Comparison of ENCODE assay signal across 9 mouse cellular contexts in the genomic region with DNA sequence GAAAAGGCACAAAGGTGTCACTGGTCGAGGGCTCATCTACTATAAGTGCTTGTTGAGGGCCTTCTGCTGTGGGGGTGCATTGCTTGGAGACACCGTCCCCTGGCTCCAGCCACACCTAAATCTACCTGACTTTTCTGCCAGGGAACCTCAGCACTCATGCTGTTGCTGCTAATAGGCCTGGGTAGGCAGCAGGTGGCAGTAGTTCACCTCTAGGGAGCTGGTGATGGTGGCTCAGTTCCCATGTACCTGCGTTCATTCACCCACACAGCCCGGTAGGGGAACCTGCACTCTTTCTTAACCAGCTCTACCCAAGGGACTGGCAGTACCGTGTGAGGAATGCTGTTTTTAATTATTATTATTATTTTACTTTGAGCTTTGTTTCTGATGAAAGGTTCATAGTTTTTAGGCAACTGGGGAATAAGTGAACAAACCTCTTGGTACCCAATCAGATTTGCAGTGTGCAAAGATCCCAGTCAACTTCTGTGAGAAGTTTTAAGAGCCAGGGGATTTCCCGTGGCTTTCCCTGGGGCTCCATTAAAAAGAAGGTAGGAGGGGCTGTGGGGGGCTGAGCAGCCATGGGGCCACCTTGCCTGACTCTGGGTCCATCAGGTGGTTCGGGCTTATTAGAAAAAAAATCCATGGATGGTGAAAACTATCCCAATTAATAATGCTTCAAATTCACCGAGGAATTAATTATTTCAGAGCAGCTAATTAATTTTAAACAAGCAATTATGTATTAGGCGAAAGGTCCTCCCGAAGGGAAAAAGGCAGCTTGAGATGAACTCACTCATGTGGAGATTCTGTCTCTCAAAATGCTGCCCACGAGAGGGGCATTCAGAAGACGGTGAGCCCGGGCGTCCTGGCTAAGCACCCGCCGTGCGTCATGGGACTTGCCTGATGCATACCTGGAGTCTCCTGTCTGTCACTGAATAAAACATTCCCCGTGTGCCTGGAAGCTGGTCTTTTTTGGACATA. TPM values are rescaled to one million over a fixed set of nuclear protein-coding genes. Genes with fewer than 3 reads are reported as not detected.
DNase-seq lines count a peak whose midpoint lies in the region; ATAC-seq and TF ChIP-seq lines count a peak whose summit lies in the region.
"Had no signal": no experiment of that assay in that cellular context is flagged by ENCODE, and none has a peak within 500 bp of the region (broad histone marks: within the 10 kb centered on the region; RNA-seq: fewer than 3 reads in every experiment).

No protein-coding gene starts in this region.

- no peaks in the 10 kb centered on the region for H3K36me3 ChIP-seq in midbrain, embryonic 14.5 days (ENCODE audit: control insufficient read depth, insufficient read depth, low read length)
- H3K36me3 ChIP-seq in midbrain, embryonic 15.5 days (replicated peaks), result no peaks in the 10 kb centered on the region

- intact Hi-C loops in left cerebral cortex, postnatal 36 days (cut with DNase I), result no loop called here
- intact Hi-C loops in gastrocnemius, adult 2 months (cut with DNase I), result no loop called here

- DNase-seq in midbrain, embryonic 14.5 days, result peak; percentile 28
- no peak for DNase-seq in Patski (ENCODE audit: low read depth, low spot score)
- DNase-seq in embryo, embryonic 9.5 days (ENCODE audit: extremely low spot score), result peak; percentile 17
- peak; percentile 30 to 31 for DNase-seq in left cerebral cortex, postnatal 36 days (ENCODE audit: low spot score in 2 of 2)
- peak; percentile 80 for DNase-seq in thymus, postnatal 4 days
- no peak for DNase-seq in gastrocnemius, adult 2 months

- no peaks in the 10 kb centered on the region for H3K9me3 ChIP-seq in midbrain, embryonic 14.5 days (ENCODE audit: control insufficient read depth, low read length)
- no peaks in the 10 kb centered on the region for H3K9me3 ChIP-seq in midbrain, embryonic 15.5 days

- no peak for ATAC-seq in midbrain, embryonic 14.5 days (ENCODE audit: low FRiP score, low TSS enrichment)
- no peak for ATAC-seq in midbrain, embryonic 15.5 days (replicated peaks)
- ATAC-seq in Patski, result no peak

- CTCF ChIA-PET in Patski (lab: Charles Lee), result interaction anchor here (1.3 to 2.3 kb wide), 2 partner anchors 10 to 20 kb away, joined by 4 to 11 read pairs; partner anchors contain the start of gene Olfr524

- peak; percentile 47 for TF ChIP-seq CTCF in Patski (IDR thresholded peaks at IDR 0.05)
- TF ChIP-seq CTCF in gastrocnemius, adult 2 months (IDR thresholded peaks at IDR 0.05), result no peak

- H3K4me1 ChIP-seq in midbrain, embryonic 14.5 days (ENCODE audit: control insufficient read depth, insufficient read depth, low read length), result no peaks in the 10 kb centered on the region
- H3K4me1 ChIP-seq in midbrain, embryonic 15.5 days, result no peaks in the 10 kb centered on the region

- 63% methylated on average over 18 of the region's 18 CpGs for WGBS in midbrain, embryonic 14.5 days
- WGBS in midbrain, embryonic 15.5 days, result 56% methylated on average over 18 of the region's 18 CpGs

- H3K9ac ChIP-seq in midbrain, embryonic 14.5 days (replicated peaks; ENCODE audit: low read length), result no peak overlapping the region
- H3K9ac ChIP-seq in midbrain, embryonic 15.5 days, result no peak overlapping the region

- no peak overlapping the region for H3K4me2 ChIP-seq in midbrain, embryonic 14.5 days (ENCODE audit: low read length)
- H3K4me2 ChIP-seq in midbrain, embryonic 15.5 days, result no peak overlapping the region

- no peak overlapping the region for H3K27ac ChIP-seq in midbrain, embryonic 14.5 days (replicated peaks; ENCODE audit: low read depth, low read length)
- H3K27ac ChIP-seq in midbrain, embryonic 15.5 days, result no peak overlapping the region
- H3K27ac ChIP-seq in gastrocnemius, adult 2 months, result no peak overlapping the region

- no peaks in the 10 kb centered on the region for H3K27me3 ChIP-seq in midbrain, embryonic 14.5 days (ENCODE audit: control insufficient read depth, insufficient read depth, low read length)
- no peaks in the 10 kb centered on the region for H3K27me3 ChIP-seq in midbrain, embryonic 15.5 days (replicated peaks)
- H3K27me3 ChIP-seq in Patski, result peaks cover 7% of the 10 kb centered on the region

- in situ Hi-C loops in Patski (cut with MboI; ENCODE audit: low pct_unique_long_range_greater_than_20kb), result no loop called here

- POLR2A ChIA-PET in Patski (lab: Charles Lee), result interaction anchor here (0.7 kb wide), 1 partner anchor 10 kb away, joined by 3 read pairs; no protein-coding TSS in a partner anchor

- H3K4me3 ChIP-seq in midbrain, embryonic 14.5 days (replicated peaks; ENCODE audit: low read depth, low read length), result no peak overlapping the region
- no peak overlapping the region for H3K4me3 ChIP-seq in midbrain, embryonic 15.5 days
- no peak overlapping the region for H3K4me3 ChIP-seq in gastrocnemius, adult 2 months

RNA-seq across cellular contexts. Expression of gene Olfr523, which starts 13.9 kb away (rescaled TPM):
- polyA plus RNA-seq in midbrain, embryonic 14.5 days (2014; fragmentation: Nextera tagmentation; extraction: Ambion mirVana), result not detected in 2 replicates
- polyA plus RNA-seq in midbrain, embryonic 15.5 days (2015; fragmentation: Nextera tagmentation; extraction: Ambion mirVana), result not detected in 2 replicates
- polyA plus RNA-seq in Patski (2021), result not detected
- not detected for total RNA-seq in left cerebral cortex, postnatal 36 days (2021)
- not detected for total RNA-seq in gastrocnemius, adult 2 months (2021)
- polyA plus RNA-seq: liver, embryonic 16.5 days had no signal

RNA-seq across cellular contexts. Expression of gene Olfr524, which starts 18.8 kb away (rescaled TPM):
- polyA plus RNA-seq in midbrain, embryonic 14.5 days (2014; fragmentation: Nextera tagmentation; extraction: Ambion mirVana), result not detected in 2 replicates
- polyA plus RNA-seq in midbrain, embryonic 15.5 days (2015; fragmentation: Nextera tagmentation; extraction: Ambion mirVana), result not detected in 2 replicates
- polyA plus RNA-seq in Patski (2021), result not detected
- not detected for total RNA-seq in left cerebral cortex, postnatal 36 days (2021)
- total RNA-seq in gastrocnemius, adult 2 months (2021), result not detected
- polyA plus RNA-seq: frontal cortex, adult 2 months; liver, embryonic 16.5 days had no signal

RNA-seq across cellular contexts. Expression of gene Olfr522, which starts 22.4 kb away (rescaled TPM):
- polyA plus RNA-seq in midbrain, embryonic 14.5 days (2014; fragmentation: Nextera tagmentation; extraction: Ambion mirVana), result not detected in 2 replicates
- not detected in 2 replicates for polyA plus RNA-seq in midbrain, embryonic 15.5 days (2015; fragmentation: Nextera tagmentation; extraction: Ambion mirVana)
- polyA plus RNA-seq in Patski (2021), result not detected
- not detected for total RNA-seq in left cerebral cortex, postnatal 36 days (2021)
- not detected for total RNA-seq in gastrocnemius, adult 2 months (2021)
- polyA plus RNA-seq: frontal cortex, adult 2 months; liver, embryonic 16.5 days had no signal

RNA-seq across cellular contexts. Expression of gene Cd163l1, which starts 31.1 kb away (rescaled TPM):
- polyA plus RNA-seq in midbrain, embryonic 14.5 days (2014; fragmentation: Nextera tagmentation; extraction: Ambion mirVana), result not detected in 2 replicates
- polyA plus RNA-seq in midbrain, embryonic 15.5 days (2015; fragmentation: Nextera tagmentation; extraction: Ambion mirVana), result not detected in 2 replicates
- not detected for polyA plus RNA-seq in Patski (2021)
- total RNA-seq in left cerebral cortex, postnatal 36 days (2021), result not detected
- total RNA-seq in gastrocnemius, adult 2 months (2021), result not detected

RNA-seq across cellular contexts. Expression of gene Sprn, which starts 32.3 kb away (rescaled TPM):
- polyA plus RNA-seq in midbrain, embryonic 14.5 days (2014; fragmentation: Nextera tagmentation; extraction: Ambion mirVana), result 14.4 and 15.1 TPM in 2 replicates
- 23.7 and 25.5 TPM in 2 replicates for polyA plus RNA-seq in midbrain, embryonic 15.5 days (2015; fragmentation: Nextera tagmentation; extraction: Ambion mirVana)
- polyA plus RNA-seq in Patski (2021), result 0.01 TPM
- total RNA-seq in left cerebral cortex, postnatal 36 days (2021), result 100 to 1,000 TPM; 141 to 186 TPM
- total RNA-seq in gastrocnemius, adult 2 months (2021), result under 1 TPM; 0.13 to 0.50 TPM
- polyA plus RNA-seq: liver, embryonic 16.5 days had no signal

Comparison
In these comparisons a context has a peak if more than half of its experiments do, and no peak if none do; other contexts are left out.
1. DNase-seq: peak in midbrain, embryonic 14.5 days (single experiment), embryo, embryonic 9.5 days (single experiment), left cerebral cortex, postnatal 36 days (2 of 2) and thymus, postnatal 4 days (single experiment); none in Patski (single experiment) and gastrocnemius, adult 2 months (single experiment).